Comparison of ENCODE assay signal across 9 mouse cellular contexts in the genomic region with DNA sequence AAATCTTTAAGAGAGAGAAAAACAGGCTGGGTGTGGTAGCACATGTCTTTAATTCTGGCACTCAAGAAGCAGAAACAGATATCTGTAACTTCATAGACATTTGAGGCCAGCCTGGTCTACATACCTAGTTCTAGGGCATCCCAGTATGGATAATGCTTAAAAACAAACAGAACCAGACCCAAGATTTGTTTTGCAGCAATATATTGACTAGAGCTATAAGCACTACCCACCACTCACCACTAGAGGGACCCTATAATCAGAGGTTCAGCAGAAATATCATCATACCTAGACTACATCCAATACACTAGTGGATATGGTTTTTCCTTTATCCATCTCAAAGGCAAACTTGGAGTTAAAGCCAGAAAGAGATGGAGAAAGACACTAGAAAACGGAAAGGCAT. TPM values are rescaled to one million over a fixed set of nuclear protein-coding genes. Genes with fewer than 3 reads are reported as not detected.
A peak's percentile ranks its signal among the peaks of the same experiment; 100 is the strongest.
DNase-seq lines count a peak whose midpoint lies in the region; ATAC-seq and TF ChIP-seq lines count a peak whose summit lies in the region.
"Had no signal": no experiment of that assay in that cellular context is flagged by ENCODE, and none has a peak within 500 bp of the region (broad histone marks: within the 10 kb centered on the region; RNA-seq: fewer than 3 reads in every experiment).

No protein-coding gene starts in this region.

- no peak for ATAC-seq in heart, postnatal 0 days (ENCODE audit: insufficient read depth, low read depth)
- ATAC-seq in kidney, postnatal 0 days (replicated peaks; ENCODE audit: low FRiP score, low read depth) = no peak
- peak; percentile 79 for ATAC-seq in neutrophil, adult 5-6 weeks (ENCODE audit: extremely low read depth, insufficient number of reproducible peaks, low FRiP score, poor library complexity, severe bottlenecking)

- TF ChIP-seq POLR2A in thymus, adult 2 months (IDR thresholded peaks at IDR 0.05; ENCODE audit: control insufficient read depth, extremely low read depth, insufficient read depth, low read length, poor library complexity) = no peak

- no peak overlapping the region for H3K4me3 ChIP-seq in heart, postnatal 0 days (ENCODE audit: low read depth, low read length)
- H3K4me3 ChIP-seq in heart, embryonic 10.5 days = no peak overlapping the region
- H3K4me3 ChIP-seq in thymus, adult 2 months (ENCODE audit: control insufficient read depth, insufficient read depth, low read length) = no peak overlapping the region
- no peak overlapping the region for H3K4me3 ChIP-seq in kidney, postnatal 0 days (replicated peaks; ENCODE audit: low read depth, low read length)
- H3K4me3 ChIP-seq: limb, embryonic 12.5 days had no signal

- no peak overlapping the region for H3K9ac ChIP-seq in heart, postnatal 0 days (replicated peaks; ENCODE audit: low read depth, low read length)
- no peak overlapping the region for H3K9ac ChIP-seq in kidney, postnatal 0 days (ENCODE audit: low read depth, low read length)
- H3K9ac ChIP-seq: limb, embryonic 12.5 days had no signal

- H3K27me3 ChIP-seq in heart, postnatal 0 days (ENCODE audit: control insufficient read depth, insufficient read depth, low read length) = no peaks in the 10 kb centered on the region
- H3K27me3 ChIP-seq in heart, embryonic 10.5 days (ENCODE audit: insufficient read depth, poor library complexity, severe bottlenecking) = no peaks in the 10 kb centered on the region
- no peaks in the 10 kb centered on the region for H3K27me3 ChIP-seq in thymus, adult 2 months (ENCODE audit: control insufficient read depth, insufficient read depth, low read length)
- H3K27me3 ChIP-seq in kidney, postnatal 0 days (ENCODE audit: insufficient read depth, low read length) = no peaks in the 10 kb centered on the region
- H3K27me3 ChIP-seq: limb, embryonic 12.5 days had no signal

- peak; percentile 41 for DNase-seq in heart, postnatal 0 days (ENCODE audit: low spot score)
- no peak for DNase-seq in heart, embryonic 10.5 days (ENCODE audit: low spot score)
- DNase-seq in thymus, adult 2 months = peak; percentile 59
- DNase-seq in thymus, adult 18-20 months = no peak
- peak; percentile 68 for DNase-seq in c-Kit-positive CD71-positive TER-119-negative erythroid progenitor cells, embryonic 14.5 days (ENCODE audit: low read depth)
- peak; percentile 79 for DNase-seq in kidney, postnatal 0 days (ENCODE audit: low spot score)
- no peak for DNase-seq in gastrocnemius, adult 8-10 months (ENCODE audit: low spot score in 2 of 2)

- H3K4me1 ChIP-seq in heart, postnatal 0 days (ENCODE audit: control insufficient read depth, insufficient read depth) = peaks cover 19% of the 10 kb centered on the region
- H3K4me1 ChIP-seq in heart, embryonic 10.5 days = peaks cover 22% of the 10 kb centered on the region; the same call in 1 of the 2 replicates
- H3K4me1 ChIP-seq in thymus, adult 2 months (replicated peaks; ENCODE audit: control insufficient read depth, insufficient read depth, low read length) = no peaks in the 10 kb centered on the region
- H3K4me1 ChIP-seq in kidney, postnatal 0 days (replicated peaks; ENCODE audit: insufficient read depth, low read length) = no peaks in the 10 kb centered on the region
- H3K4me1 ChIP-seq: limb, embryonic 12.5 days had no signal

- no peak for TF ChIP-seq EP300 in heart, postnatal 0 days (IDR thresholded peaks at IDR 0.05; ENCODE audit: low read depth)

- peak; percentile 81 for TF ChIP-seq CTCF in heart, postnatal 0 days (IDR thresholded peaks at IDR 0.05; ENCODE audit: low read depth)
- TF ChIP-seq CTCF in thymus, adult 2 months (IDR thresholded peaks at IDR 0.05; ENCODE audit: borderline replicate concordance, control insufficient read depth, extremely low read depth, insufficient read depth, low read length, poor library complexity) = no peak
- TF ChIP-seq CTCF in kidney, postnatal 0 days (IDR thresholded peaks at IDR 0.05; ENCODE audit: low read depth) = peak; percentile 82

- H3K9me3 ChIP-seq in heart, postnatal 0 days (replicated peaks; ENCODE audit: control insufficient read depth, low read length) = no peaks in the 10 kb centered on the region
- no peaks in the 10 kb centered on the region for H3K9me3 ChIP-seq in heart, embryonic 10.5 days
- H3K9me3 ChIP-seq in kidney, postnatal 0 days (replicated peaks; ENCODE audit: low read length) = no peaks in the 10 kb centered on the region
- H3K9me3 ChIP-seq: limb, embryonic 12.5 days had no signal

- no peak overlapping the region for H3K27ac ChIP-seq in heart, postnatal 0 days (ENCODE audit: low read depth)
- H3K27ac ChIP-seq in heart, embryonic 10.5 days = no peak overlapping the region
- H3K27ac ChIP-seq in thymus, adult 2 months (ENCODE audit: control insufficient read depth, insufficient read depth, low read length) = no peak overlapping the region
- no peak overlapping the region for H3K27ac ChIP-seq in kidney, postnatal 0 days
- H3K27ac ChIP-seq: limb, embryonic 12.5 days had no signal

- H3K36me3 ChIP-seq in heart, postnatal 0 days (replicated peaks; ENCODE audit: control insufficient read depth, insufficient read depth, low read length) = peaks cover under 1% of the 10 kb centered on the region; the same call in 1 of the 2 replicates
- H3K36me3 ChIP-seq in heart, embryonic 10.5 days = peaks cover 9% of the 10 kb centered on the region
- H3K36me3 ChIP-seq in thymus, adult 2 months (ENCODE audit: control insufficient read depth, insufficient read depth, low read length) = 0 out of 2 replicates have a peak, but pooled peaks cover 2% of the 10 kb centered on the region
- no peaks in the 10 kb centered on the region for H3K36me3 ChIP-seq in kidney, postnatal 0 days (ENCODE audit: insufficient read depth, low read length)

- 37% methylated on average over 1 of the region's 1 CpGs for WGBS in heart, postnatal 0 days
- WGBS in heart, embryonic 10.5 days = 50% methylated on average over 1 of the region's 1 CpGs
- 53% methylated on average over 1 of the region's 1 CpGs for WGBS in thymus, adult 2 months
- 50% methylated on average over 1 of the region's 1 CpGs for WGBS in kidney, postnatal 0 days

- no peak overlapping the region for H3K4me2 ChIP-seq in heart, postnatal 0 days (ENCODE audit: low read depth, low read length)
- no peak overlapping the region for H3K4me2 ChIP-seq in kidney, postnatal 0 days (ENCODE audit: low read length)
- H3K4me2 ChIP-seq: limb, embryonic 12.5 days had no signal

RNA-seq across cellular contexts. Expression of gene Psmd4, which starts 10.5 kb away (rescaled TPM):
- 190 and 210 TPM in 2 replicates for total RNA-seq in heart, postnatal 0 days (2014; rRNA removed; ENCODE audit: low replicate concordance)
- polyA plus RNA-seq in heart, postnatal 0 days (2015; fragmentation: Nextera tagmentation; extraction: Ambion mirVana) = 205 and 208 TPM in 2 replicates
- 282 and 332 TPM in 2 replicates for polyA plus RNA-seq in heart, embryonic 10.5 days (2016; fragmentation: Nextera tagmentation; extraction: Ambion mirVana)
- 212 and 227 TPM in 2 replicates for polyA plus RNA-seq in thymus, adult 2 months (2012; rRNA removed)
- polyA plus RNA-seq in kidney, postnatal 0 days (2015; fragmentation: Nextera tagmentation; extraction: Ambion mirVana) = 214 and 231 TPM in 2 replicates
- total RNA-seq in neutrophil, adult 5-6 weeks (2017) = 163 and 195 TPM in 2 replicates
- total RNA-seq in gastrocnemius, adult 8-10 months (2022) = 100 to 1,000 TPM; 191 to 247 (median 221) TPM

RNA-seq across cellular contexts. Expression of gene Zfp687, which starts 37.7 kb away (rescaled TPM):
- 15.0 and 28.5 TPM in 2 replicates for total RNA-seq in heart, postnatal 0 days (2014; rRNA removed; ENCODE audit: low replicate concordance)
- 8.1 and 8.3 TPM in 2 replicates for polyA plus RNA-seq in heart, postnatal 0 days (2015; fragmentation: Nextera tagmentation; extraction: Ambion mirVana)
- polyA plus RNA-seq in heart, embryonic 10.5 days (2016; fragmentation: Nextera tagmentation; extraction: Ambion mirVana) = 28.1 and 28.2 TPM in 2 replicates
- polyA plus RNA-seq in thymus, adult 2 months (2012; rRNA removed) = 57.1 and 61.2 TPM in 2 replicates
- 19.7 and 20.0 TPM in 2 replicates for polyA plus RNA-seq in kidney, postnatal 0 days (2015; fragmentation: Nextera tagmentation; extraction: Ambion mirVana)
- total RNA-seq in neutrophil, adult 5-6 weeks (2017) = 22.7 and 34.4 TPM in 2 replicates
- 10 to 100 TPM; 14.2 to 18.8 (median 16.3) TPM for total RNA-seq in gastrocnemius, adult 8-10 months (2022)

RNA-seq across cellular contexts. Expression of gene Pip5k1a, which starts 53.8 kb away (rescaled TPM):
- total RNA-seq in heart, postnatal 0 days (2014; rRNA removed; ENCODE audit: low replicate concordance) = 36.6 and 50.5 TPM in 2 replicates
- 13.8 and 14.5 TPM in 2 replicates for polyA plus RNA-seq in heart, postnatal 0 days (2015; fragmentation: Nextera tagmentation; extraction: Ambion mirVana)
- polyA plus RNA-seq in heart, embryonic 10.5 days (2016; fragmentation: Nextera tagmentation; extraction: Ambion mirVana) = 18.3 and 18.8 TPM in 2 replicates
- polyA plus RNA-seq in thymus, adult 2 months (2012; rRNA removed) = 36.5 and 37.8 TPM in 2 replicates
- 17.8 and 19.8 TPM in 2 replicates for polyA plus RNA-seq in kidney, postnatal 0 days (2015; fragmentation: Nextera tagmentation; extraction: Ambion mirVana)
- 26.8 and 30.8 TPM in 2 replicates for total RNA-seq in neutrophil, adult 5-6 weeks (2017)
- 10 to 100 TPM; 21.9 to 27.6 (median 24.7) TPM for total RNA-seq in gastrocnemius, adult 8-10 months (2022)

RNA-seq across cellular contexts. Expression of gene Vps72, which starts 57.9 kb away (rescaled TPM):
- 54.9 and 69.3 TPM in 2 replicates for total RNA-seq in heart, postnatal 0 days (2014; rRNA removed; ENCODE audit: low replicate concordance)
- polyA plus RNA-seq in heart, postnatal 0 days (2015; fragmentation: Nextera tagmentation; extraction: Ambion mirVana) = 60.8 and 66.9 TPM in 2 replicates
- 124 and 172 TPM in 2 replicates for polyA plus RNA-seq in heart, embryonic 10.5 days (2016; fragmentation: Nextera tagmentation; extraction: Ambion mirVana)
- 77.1 and 78.4 TPM in 2 replicates for polyA plus RNA-seq in thymus, adult 2 months (2012; rRNA removed)
- polyA plus RNA-seq in kidney, postnatal 0 days (2015; fragmentation: Nextera tagmentation; extraction: Ambion mirVana) = 116 and 120 TPM in 2 replicates
- total RNA-seq in neutrophil, adult 5-6 weeks (2017) = 63.9 and 79.4 TPM in 2 replicates
- total RNA-seq in gastrocnemius, adult 8-10 months (2022) = 10 to 100 TPM; 51.9 to 96.7 (median 73.1) TPM

Comparison
In these comparisons a context has a peak if more than half of its experiments do, and no peak if none do; other contexts are left out.
1. DNase-seq: peak in heart, postnatal 0 days (single experiment), thymus, adult 2 months (single experiment), c-Kit-positive CD71-positive TER-119-negative erythroid progenitor cells, embryonic 14.5 days (single experiment) and kidney, postnatal 0 days (single experiment); none in heart, embryonic 10.5 days (single experiment), thymus, adult 18-20 months (0 of 2) and gastrocnemius, adult 8-10 months (0 of 2).